Mouse (Mus musculus): ENCODE measurements around the gene Hdac5. TPM values are rescaled to one million over a fixed set of nuclear protein-coding genes. Genes with fewer than 3 reads are reported as not detected.

The Hdac5 gene
- polyA plus RNA-seq, 1 experiment from 2014 or later: 82.9 TPM

DNA sequence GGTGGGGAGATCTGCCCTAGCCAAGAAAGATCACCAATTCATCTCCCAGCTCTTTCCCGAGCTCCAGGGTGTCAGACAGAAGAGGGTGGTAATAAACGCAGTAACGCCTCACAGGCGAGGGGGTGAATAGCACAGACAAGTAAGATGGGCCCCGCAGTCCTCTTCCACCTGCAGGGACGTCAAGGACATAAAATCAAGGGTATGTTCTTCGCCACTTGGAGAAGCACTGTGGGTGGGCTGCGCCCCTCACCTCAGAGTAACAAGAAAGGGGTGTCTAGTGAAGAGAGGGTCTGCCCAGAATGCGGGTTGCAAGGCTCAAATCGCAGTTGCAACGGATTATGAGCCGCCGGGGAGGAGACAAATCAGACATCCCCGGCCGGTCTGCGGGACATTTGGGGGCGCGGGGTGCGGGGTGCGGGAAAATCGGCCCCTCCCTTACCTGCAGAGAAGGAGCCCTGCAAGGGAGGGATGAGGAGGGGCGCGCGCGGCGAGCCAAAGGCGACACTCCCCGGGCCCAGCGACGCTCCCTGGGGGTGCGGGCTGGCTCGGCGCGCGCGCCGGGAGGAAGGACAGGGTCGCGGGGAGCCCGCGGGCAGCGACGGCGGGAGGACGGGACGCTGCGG is 524 bp downstream of the Hdac5 start:
- peaks cover 57% of the 10 kb centered on the region for H3K4me1 ChIP-seq
- 1% methylated on average over 47 of the region's 47 CpGs for WGBS

GRCm38 (mm10) chr11:102228646-102229268 is 1.2 kb downstream of the Hdac5 start:
- Histone ChIP-seq H3K36me3 (peaks cover 5% of the 10 kb centered on the region; the same call in 1 of the 2 replicates), H3K9ac (peak overlapping the region; percentile 98), H3K4me3 (peak overlapping the region; percentile 84), H3K27me3 (replicated peaks) (no peaks in the 10 kb centered on the region), H3K9me3 (no peaks in the 10 kb centered on the region), H3K4me1 (peaks cover 63% of the 10 kb centered on the region), H3K27ac (replicated peaks) (peak overlapping the region; percentile 90), H3K4me2 (peak overlapping the region; percentile 91)
- 8% methylated on average over 7 of the region's 7 CpGs for whole genome bisulfite sequencing
- no peak for ATAC-seq (ENCODE audit: extremely low read depth, insufficient number of reproducible peaks, low FRiP score, low TSS enrichment)

More for the DNA sequence above, 524 bp downstream of the Hdac5 start:
- H3K9ac ChIP-seq: peak overlapping the region; percentile 98
- peak overlapping the region; percentile 84 for H3K4me3 ChIP-seq
- H3K27me3 ChIP-seq (replicated peaks): no peaks in the 10 kb centered on the region
- no peaks in the 10 kb centered on the region for H3K9me3 ChIP-seq
- peak; percentile 40 for ATAC-seq (ENCODE audit: extremely low read depth, insufficient number of reproducible peaks, low FRiP score, low TSS enrichment)
- peak overlapping the region; percentile 91 for H3K4me2 ChIP-seq
- peak overlapping the region; percentile 90 for H3K27ac ChIP-seq (replicated peaks)
- no peaks in the 10 kb centered on the region for H3K36me3 ChIP-seq

GRCm38 (mm10) chr11:102228191-102228545 is 1.8 kb downstream of the Hdac5 start:
- no peak for ATAC-seq (ENCODE audit: extremely low read depth, insufficient number of reproducible peaks, low FRiP score, low TSS enrichment)
- Histone ChIP-seq H3K27ac (replicated peaks) (peak overlapping the region; percentile 90), H3K9me3 (no peaks in the 10 kb centered on the region), H3K27me3 (replicated peaks) (no peaks in the 10 kb centered on the region), H3K36me3 (peaks cover 8% of the 10 kb centered on the region; the same call in 1 of the 2 replicates), H3K9ac (peak overlapping the region; percentile 98), H3K4me1 (peaks cover 69% of the 10 kb centered on the region), H3K4me3 (peak overlapping the region; percentile 84), H3K4me2 (peak overlapping the region; percentile 91)
- WGBS: 19% methylated on average over 9 of the region's 9 CpGs

GRCm38 (mm10) chr11:102227270-102228190 is 2.4 kb downstream of the Hdac5 start:
- Histone ChIP-seq H3K36me3 (peaks cover 12% of the 10 kb centered on the region), H3K4me3 (peak overlapping the region; percentile 84), H3K9ac (peak overlapping the region; percentile 98), H3K9me3 (no peaks in the 10 kb centered on the region), H3K4me1 (peaks cover 76% of the 10 kb centered on the region), H3K27ac (replicated peaks) (peak overlapping the region; percentile 90), H3K4me2 (peak overlapping the region; percentile 91), H3K27me3 (replicated peaks) (no peaks in the 10 kb centered on the region)
- ATAC-seq (ENCODE audit: extremely low read depth, insufficient number of reproducible peaks, low FRiP score, low TSS enrichment): no peak
- 15% methylated on average over 12 of the region's 12 CpGs for WGBS

- Histone ChIP-seq H3K9me3 (no peaks in the 10 kb centered on the region), H3K9ac (peak overlapping the region; percentile 57), H3K36me3 (peaks cover 22% of the 10 kb centered on the region), H3K27me3 (replicated peaks) (no peaks in the 10 kb centered on the region), H3K4me2 (peak overlapping the region; percentile 91), H3K4me1 (peaks cover 87% of the 10 kb centered on the region), H3K27ac (replicated peaks) (no peak overlapping the region), H3K4me3 (peak overlapping the region; percentile 84; the same call in 1 of the 2 replicates)
- ATAC-seq (ENCODE audit: extremely low read depth, insufficient number of reproducible peaks, low FRiP score, low TSS enrichment): no peak
- WGBS: 68% methylated on average over 12 of the region's 12 CpGs
Observed at GRCm38 (mm10) chr11:102226067-102226978, 3.6 kb downstream of the Hdac5 start.

GRCm38 (mm10) chr11:102225221-102225620 is 4.7 kb downstream of the Hdac5 start:
- Histone ChIP-seq H3K4me3 (peak overlapping the region; percentile 38), H3K9ac (peak overlapping the region; percentile 72), H3K36me3 (peaks cover 26% of the 10 kb centered on the region), H3K4me1 (peaks cover 92% of the 10 kb centered on the region), H3K27me3 (replicated peaks) (no peaks in the 10 kb centered on the region), H3K9me3 (no peaks in the 10 kb centered on the region), H3K4me2 (peak overlapping the region; percentile 67), H3K27ac (replicated peaks) (peak overlapping the region; percentile 39)
- ATAC-seq (ENCODE audit: extremely low read depth, insufficient number of reproducible peaks, low FRiP score, low TSS enrichment): no peak
- WGBS: 64% methylated on average over 5 of the region's 5 CpGs

DNA sequence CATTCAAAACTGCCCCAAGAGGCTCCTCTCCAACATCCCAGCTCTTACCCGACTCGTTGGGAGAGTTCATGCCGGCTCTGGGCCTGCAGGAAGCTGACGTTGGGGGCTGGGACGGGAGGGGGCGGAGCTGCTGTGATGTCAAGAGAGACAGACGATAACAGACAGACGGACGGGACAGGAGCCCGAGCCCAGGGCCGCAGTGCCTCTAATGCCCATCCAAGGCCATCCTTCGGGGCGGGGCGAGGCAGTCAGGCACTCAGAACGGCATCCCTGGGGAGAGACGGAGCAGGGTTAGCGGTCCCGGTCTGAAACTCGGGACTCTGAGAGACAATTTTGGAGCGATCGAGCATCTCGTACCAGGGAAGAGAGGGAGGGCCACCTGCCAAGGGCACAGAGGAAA is 5.3 kb downstream of the Hdac5 start:
- H3K4me1 ChIP-seq: peaks cover 97% of the 10 kb centered on the region
- no peaks in the 10 kb centered on the region for H3K27me3 ChIP-seq (replicated peaks)
- peak overlapping the region; percentile 38 for H3K4me3 ChIP-seq
- H3K4me2 ChIP-seq: peak overlapping the region; percentile 67
- no peaks in the 10 kb centered on the region for H3K9me3 ChIP-seq
- no peak for ATAC-seq (ENCODE audit: extremely low read depth, insufficient number of reproducible peaks, low FRiP score, low TSS enrichment)
- H3K27ac ChIP-seq (replicated peaks): peak overlapping the region; percentile 39
- WGBS: 6% methylated on average over 22 of the region's 22 CpGs
- H3K36me3 ChIP-seq: peaks cover 26% of the 10 kb centered on the region
- H3K9ac ChIP-seq: peak overlapping the region; percentile 72

DNA sequence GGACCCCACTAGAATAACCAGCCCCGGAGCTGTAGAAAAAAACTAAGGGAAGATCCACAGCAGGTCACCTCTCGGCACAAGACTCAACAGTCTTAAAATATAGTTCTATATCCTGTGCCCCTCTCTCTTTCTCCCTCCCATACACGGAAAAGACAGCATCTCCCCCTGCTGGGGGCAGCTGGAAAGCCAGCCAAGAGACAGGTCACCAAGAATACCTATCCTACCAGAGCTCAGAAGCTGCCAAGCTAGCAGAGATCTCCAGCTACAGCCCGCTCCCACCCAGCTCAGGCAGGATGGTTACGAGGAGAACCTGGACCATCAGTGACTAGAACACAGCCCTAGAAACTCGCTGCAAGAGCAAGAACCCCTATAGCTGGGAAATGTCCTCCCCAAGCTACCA is 6.8 kb downstream of the Hdac5 start:
- Histone ChIP-seq H3K27ac (replicated peaks) (no peak overlapping the region), H3K4me1 (peaks cover 97% of the 10 kb centered on the region), H3K36me3 (peaks cover 26% of the 10 kb centered on the region), H3K4me2 (peak overlapping the region; percentile 0; the same call in 1 of the 2 replicates), H3K4me3 (no peak overlapping the region; the same call in 1 of the 2 replicates), H3K27me3 (replicated peaks) (no peaks in the 10 kb centered on the region), H3K9me3 (no peaks in the 10 kb centered on the region), H3K9ac (peak overlapping the region; percentile 34; the same call in 1 of the 2 replicates)
- ATAC-seq (ENCODE audit: extremely low read depth, insufficient number of reproducible peaks, low FRiP score, low TSS enrichment): no peak
- WGBS: 25% methylated on average over 6 of the region's 6 CpGs

- Histone ChIP-seq H3K27ac (replicated peaks) (0 out of 2 replicates have a peak overlapping the region, but pooled peaks have one; percentile 2), H3K9ac (peak overlapping the region; percentile 61), H3K9me3 (no peaks in the 10 kb centered on the region), H3K27me3 (replicated peaks) (no peaks in the 10 kb centered on the region), H3K4me3 (no peak overlapping the region), H3K36me3 (peaks cover 26% of the 10 kb centered on the region), H3K4me2 (no peak overlapping the region), H3K4me1 (peaks cover 97% of the 10 kb centered on the region)
- 57% methylated on average over 8 of the region's 8 CpGs for WGBS
- no peak for ATAC-seq (ENCODE audit: extremely low read depth, insufficient number of reproducible peaks, low FRiP score, low TSS enrichment)
Observed at GRCm38 (mm10) chr11:102221954-102222351, 8.0 kb downstream of the Hdac5 start.

- Histone ChIP-seq H3K27ac (replicated peaks) (0 out of 2 replicates have a peak overlapping the region, but pooled peaks have one; percentile 2), H3K27me3 (replicated peaks) (no peaks in the 10 kb centered on the region), H3K4me1 (peaks cover 96% of the 10 kb centered on the region), H3K4me3 (no peak overlapping the region), H3K9me3 (no peaks in the 10 kb centered on the region), H3K9ac (peak overlapping the region; percentile 61; the same call in 1 of the 2 replicates), H3K36me3 (peaks cover 26% of the 10 kb centered on the region), H3K4me2 (no peak overlapping the region)
- WGBS: 79% methylated on average over 8 of the region's 8 CpGs
- no peak for ATAC-seq (ENCODE audit: extremely low read depth, insufficient number of reproducible peaks, low FRiP score, low TSS enrichment)
Observed at GRCm38 (mm10) chr11:102221243-102221953, 8.6 kb downstream of the Hdac5 start.

Data from heart, embryonic 13.5 days (tissue).